Mouse (Mus musculus): ENCODE data around the gene Tram1l1.
"Not testable (repeated sequence)": the region's sequence is repeated elsewhere in the genome, so short reads cannot be mapped to it uniquely, and the experiment has no call there.

The Tram1l1 gene

DNA sequence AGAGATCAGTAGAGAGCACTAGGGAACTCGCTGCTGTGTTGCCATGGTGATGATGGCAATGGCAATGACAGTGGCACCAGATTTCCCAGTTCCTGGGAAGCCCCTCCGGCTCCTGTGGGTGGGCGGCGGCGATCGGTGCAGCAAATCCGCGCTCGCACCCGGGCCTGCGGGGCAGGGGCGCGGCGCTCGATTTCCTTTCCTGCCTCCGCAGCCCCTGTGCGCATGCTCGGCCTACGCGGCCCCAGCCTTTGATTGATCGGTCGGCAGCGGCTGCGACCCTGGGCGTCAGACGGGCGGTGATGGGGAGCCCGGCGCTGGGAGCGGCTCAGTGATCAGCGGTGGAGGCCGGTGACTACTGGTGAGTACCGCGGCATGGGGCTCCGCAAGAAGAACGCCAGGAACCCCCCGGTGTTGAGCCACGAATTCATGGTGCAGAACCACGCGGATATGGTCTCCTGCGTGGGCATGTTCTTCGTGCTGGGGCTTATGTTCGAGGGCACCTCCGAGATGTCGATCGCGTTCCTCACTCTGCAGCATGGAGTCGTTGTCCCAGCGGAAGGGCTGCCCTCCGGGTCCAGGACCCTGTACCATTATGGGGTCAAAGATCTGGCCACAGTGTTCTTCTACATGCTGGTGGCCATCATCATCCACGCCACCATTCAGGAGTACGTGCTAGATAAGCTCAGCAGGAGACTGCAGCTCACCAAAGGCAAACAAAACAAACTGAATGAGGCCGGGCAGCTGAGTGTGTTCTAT lies at the start of gene Tram1l1:
TSS of gene Tram1l1 (plus strand) at position 35 of the 756 bp plus-strand sequence.
- DNase-seq (ENCODE audit: low spot score in 2 of 2), result peak; percentile 59 to 73

DNA sequence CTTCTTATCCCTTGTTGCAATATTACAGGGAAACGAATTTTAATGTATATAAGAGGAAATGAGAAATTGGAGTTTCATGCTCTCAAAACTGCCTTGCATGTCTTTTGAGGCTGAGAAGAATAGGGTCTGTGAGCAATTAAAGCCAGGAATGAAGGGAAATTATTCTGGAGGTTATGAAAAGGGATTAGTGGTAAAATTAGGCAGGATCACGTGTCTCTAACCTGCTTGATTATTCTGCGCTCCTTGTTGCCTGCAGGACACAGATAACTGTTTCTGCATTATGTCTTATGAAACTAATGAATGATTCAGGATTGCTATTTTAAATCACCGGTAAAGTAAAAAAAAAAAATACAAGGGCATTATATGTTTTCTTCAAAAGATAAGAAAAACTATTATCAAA lies 49.4 kb upstream of the Tram1l1 start:
- no peak for DNase-seq (ENCODE audit: low spot score in 2 of 2)

DNA sequence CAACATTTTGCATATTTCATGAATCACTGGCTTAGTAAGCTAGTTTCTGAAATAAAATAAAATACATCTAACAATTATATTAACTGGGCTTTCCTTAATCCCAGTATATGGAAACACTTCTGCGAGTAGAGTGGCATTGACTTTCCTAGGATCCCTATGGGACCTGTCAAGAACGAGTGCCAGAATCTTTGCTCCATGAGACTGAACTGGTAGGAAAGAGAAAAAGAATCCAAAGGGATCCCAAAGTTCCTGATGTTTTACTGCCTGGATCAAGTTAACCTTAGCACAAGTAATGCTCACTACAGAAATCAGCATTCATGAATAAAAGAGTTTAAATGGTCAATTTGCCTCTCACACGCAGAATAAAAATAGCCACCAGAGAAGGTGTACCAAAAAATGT lies 49.0 kb upstream of the Tram1l1 start:
- DNase-seq (ENCODE audit: low spot score in 2 of 2), result no peak

DNA sequence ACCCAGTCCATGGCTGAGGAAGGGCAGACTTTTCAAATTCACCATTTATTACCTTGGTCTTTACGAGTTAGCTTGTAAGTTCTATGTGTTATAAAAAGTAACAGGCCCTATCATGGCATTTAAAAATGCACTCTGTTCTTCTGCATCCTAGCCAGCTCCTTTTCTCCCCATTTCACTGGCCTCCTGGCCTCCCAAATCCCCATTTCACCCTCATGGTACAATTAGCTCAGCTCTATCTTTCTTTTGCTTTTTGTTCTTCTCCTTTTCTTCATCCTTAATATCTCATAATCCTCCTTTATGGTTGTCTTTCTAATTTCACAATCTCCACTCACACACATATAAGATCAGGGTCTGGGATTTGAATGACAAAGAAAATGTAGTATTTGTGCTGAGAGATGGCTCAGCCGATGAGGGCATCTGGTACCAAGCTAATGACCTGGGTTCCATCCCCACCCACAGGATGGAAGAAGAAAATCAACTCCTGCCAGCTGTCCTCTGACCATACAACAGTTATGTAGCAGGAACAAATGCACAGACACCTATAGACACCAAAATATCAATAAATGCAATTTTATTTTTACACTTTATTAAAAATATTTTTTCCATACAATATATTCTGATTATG lies 48.1 kb upstream of the Tram1l1 start:
- no peak for DNase-seq (ENCODE audit: low spot score in 2 of 2)

DNA sequence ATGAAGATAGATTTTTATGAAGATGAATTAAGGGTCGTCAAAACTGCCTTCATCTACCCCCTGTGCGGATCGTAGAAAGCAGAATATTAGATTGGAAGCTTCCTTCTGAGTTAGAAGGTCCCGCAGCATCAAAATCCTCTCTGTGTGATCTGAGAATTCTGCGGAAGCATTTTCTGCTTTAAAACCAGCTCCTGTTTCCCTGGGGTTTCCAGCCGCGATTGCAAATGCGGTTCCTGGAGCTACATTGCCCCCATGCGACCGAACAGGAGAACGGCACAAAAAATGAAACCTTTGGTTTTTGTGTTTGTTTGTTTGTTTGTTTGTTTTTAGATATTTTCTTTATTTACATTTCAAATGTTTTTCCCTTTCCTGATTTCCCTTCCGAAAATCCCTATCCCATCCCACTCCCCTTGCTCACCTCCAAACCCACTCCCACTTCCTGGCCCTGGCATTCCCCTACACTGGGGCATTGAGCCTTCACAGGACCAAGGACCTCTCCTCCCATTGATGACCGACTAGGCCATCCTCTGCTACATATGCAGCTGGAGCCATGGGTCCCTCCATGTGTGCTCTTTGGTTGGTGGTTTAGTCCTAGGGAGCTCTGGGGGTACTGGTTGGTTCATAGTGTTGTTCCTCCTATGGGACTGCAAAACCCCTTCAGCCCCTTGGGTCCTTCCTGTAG lies 45.6 kb upstream of the Tram1l1 start:
- DNase-seq (ENCODE audit: low spot score in 2 of 2), result peak in 1 of 2 experiments; percentile 37

DNA sequence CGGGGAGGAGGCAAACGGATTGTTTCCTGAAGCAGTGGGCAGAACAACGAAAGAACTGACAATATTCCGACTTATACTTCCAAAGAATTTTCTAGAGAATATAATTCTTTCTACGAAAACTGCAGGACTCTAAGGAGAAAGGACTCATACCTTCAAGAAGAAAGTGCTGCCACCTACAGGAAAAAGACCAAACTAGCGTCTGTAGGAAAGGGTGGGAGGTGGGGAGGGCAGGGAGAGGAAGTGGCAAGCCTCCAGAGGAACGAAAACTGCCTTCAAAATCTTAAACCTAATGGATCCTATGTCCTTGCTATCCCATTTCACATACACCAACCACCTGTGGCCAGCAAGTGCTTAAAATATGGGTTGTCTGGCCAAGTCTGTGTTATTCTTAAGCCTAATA lies 31.7 kb upstream of the Tram1l1 start:
- not testable (repeated sequence) for DNase-seq (ENCODE audit: low spot score in 2 of 2)

DNA sequence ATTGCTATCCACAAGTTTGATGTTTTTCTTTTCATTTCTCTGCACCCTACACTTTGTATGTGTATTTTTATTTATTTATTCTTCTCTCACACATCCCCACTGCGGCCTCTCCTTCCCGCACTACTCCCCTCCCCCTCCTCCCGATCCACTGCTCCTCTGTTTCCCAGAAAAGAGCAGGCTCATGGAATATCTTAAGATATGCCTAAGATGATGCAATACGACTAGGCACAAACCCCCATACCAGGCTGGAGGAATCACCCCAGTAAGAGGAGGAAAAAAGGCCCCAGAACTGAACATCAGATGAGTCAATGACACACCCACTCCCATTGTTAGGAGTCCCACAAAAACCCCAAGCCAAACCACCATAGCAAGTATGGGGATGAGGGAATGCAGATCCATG lies 1.4 kb upstream of the Tram1l1 start:
- DNase-seq (ENCODE audit: low spot score in 2 of 2), result no peak

DNA sequence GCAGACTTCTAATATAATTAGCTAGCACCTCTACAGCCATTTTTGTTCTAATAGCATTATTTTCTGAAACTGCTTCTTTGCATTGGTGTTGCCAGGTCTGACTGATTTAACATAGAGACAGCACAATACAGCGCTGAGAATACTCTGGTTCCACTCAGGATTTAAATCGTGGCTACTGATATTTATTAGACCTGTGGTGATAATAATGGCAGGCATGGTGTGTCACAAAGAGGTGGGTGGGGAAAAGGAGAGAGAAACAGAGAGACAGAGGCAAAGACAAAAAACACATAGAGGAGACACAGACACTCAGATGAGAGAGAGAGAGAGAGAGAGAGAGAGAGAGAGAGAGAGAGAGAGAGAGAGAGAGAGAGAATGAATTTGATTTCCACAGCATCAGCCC lies 257 bp upstream of the Tram1l1 start:
- no peak for DNase-seq (ENCODE audit: low spot score in 2 of 2)

DNA sequence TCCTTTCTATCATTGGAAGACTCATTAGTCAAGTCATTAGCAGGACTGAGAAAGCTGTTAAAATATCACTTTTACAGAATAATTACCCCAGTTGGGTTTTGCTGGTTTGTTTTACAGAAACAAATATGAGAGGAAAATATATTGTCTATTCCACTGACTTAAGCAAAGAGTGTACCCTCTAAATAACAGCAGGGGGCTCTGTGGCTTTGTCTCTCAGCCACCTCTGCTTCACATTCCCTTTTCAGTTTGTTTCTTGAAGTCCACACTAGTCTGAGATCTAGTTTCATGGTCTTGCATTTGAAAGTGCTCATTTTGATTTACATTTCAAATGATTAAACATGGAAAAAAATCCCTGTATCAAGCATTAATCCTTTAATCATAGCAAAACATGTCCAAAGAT lies 25.8 kb downstream of the Tram1l1 start:
- no peak for DNase-seq (ENCODE audit: low spot score in 2 of 2)

DNA sequence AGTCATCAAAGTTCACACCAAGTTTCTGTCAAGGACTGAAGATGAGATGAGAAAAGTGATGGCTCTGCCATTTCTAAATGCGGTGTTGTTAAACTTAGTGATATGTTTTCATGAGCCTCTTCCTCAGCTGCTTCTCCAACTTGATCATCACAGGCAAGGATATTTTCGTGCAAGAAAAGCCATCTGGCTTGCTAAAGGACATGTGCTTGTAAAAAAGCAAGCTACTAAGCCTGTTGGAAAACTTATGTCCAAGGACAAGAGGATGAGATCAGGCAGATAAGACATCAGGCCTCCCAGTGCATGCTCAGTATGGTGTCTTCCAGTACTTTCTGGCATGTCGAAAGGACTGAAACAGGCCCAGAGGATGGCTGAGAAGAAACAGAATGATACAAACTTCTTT lies 36.9 kb downstream of the Tram1l1 start:
- DNase-seq (ENCODE audit: low spot score in 2 of 2), result no peak

DNA sequence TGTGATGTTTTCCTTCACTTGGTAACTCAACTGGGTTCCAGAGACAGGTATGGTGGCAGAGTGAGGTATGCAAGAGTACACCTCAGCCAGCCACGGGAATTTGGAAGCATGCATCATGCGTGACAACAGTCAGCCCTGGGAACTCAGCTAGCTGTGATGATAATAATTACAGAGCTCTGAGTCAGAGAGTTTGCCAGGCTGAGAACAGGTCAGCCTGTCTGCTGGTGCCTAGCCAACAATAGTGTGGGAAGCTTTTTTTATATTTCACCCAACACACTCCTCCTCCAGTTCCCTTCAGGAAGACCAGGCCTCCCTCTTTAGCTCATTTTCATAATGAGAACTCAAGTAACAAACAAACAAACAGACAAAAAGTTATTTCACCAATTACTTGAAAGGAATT lies 51.4 kb downstream of the Tram1l1 start:
- DNase-seq (ENCODE audit: low spot score in 2 of 2), result no peak
